Mouse (Mus musculus) ES-E14 (cell line): Measurements from ENCODE around the gene Klrg2.

ENCODE experiments used
- CHD2 ChIP-seq: IDR thresholded peaks from 2 replicates; pipeline ENCODE4 v1.6.1; 2014; ENCODE audit warnings: mild to moderate bottlenecking, low read depth, low read length, inconsistent platforms
- HCFC1 ChIP-seq: IDR thresholded peaks from 2 replicates; pipeline ENCODE4 v1.6.1; 2012; ENCODE audit warnings: low read length, inconsistent platforms, borderline replicate concordance; ENCODE audit not compliant: insufficient read depth
- ZC3H11A ChIP-seq: IDR thresholded peaks from 2 replicates; pipeline ENCODE4 v1.6.1; 2012; ENCODE audit warnings: low read depth, mild to moderate bottlenecking, inconsistent platforms, low read length, borderline replicate concordance
- ZNF384 ChIP-seq: IDR thresholded peaks from 2 replicates; pipeline ENCODE4 v1.6.1; 2012; ENCODE audit warnings: low read depth, low read length, inconsistent platforms

DNA sequence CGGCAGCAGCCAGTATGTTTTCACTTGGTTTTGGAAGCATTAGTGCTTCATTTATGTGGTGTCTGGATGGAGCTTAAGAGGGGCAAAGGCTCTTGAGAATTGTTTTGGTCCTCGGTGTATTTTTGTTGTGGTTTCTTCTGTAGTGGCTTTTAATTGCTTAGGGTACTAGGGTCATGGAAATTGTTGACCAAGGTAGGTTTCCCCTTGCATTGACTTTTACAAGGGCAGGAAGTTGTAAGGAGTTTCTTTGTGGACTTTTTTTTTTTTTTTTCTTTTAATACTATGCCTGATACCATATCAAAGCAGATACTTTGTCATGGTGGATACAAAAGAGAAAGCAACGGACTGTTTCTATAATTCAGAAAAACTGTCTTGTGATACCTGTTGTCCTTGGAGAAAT lies 55.3 kb downstream of the Klrg2 start:
- TF ChIP-seq ZNF384 (no peak), CHD2 (no peak), ZC3H11A (no peak), HCFC1 (no peak)
